Mouse (Mus musculus) lung, adult 2 months (tissue): ENCODE results near the gene Gm3435. TPM values are rescaled to one million over a fixed set of nuclear protein-coding genes. Genes with fewer than 3 reads are reported as not detected.
"Not testable (repeated sequence)": the region's sequence is repeated elsewhere in the genome, so short reads cannot be mapped to it uniquely, and the experiment has no call there.

Experiments
- DNase-seq: peaks from one replicate; pipeline ENCODE4 v3.0.0; 2022
- H3K4me1 ChIP-seq: fragments of 200-500 bp; 2 replicates; pipeline ENCODE4 v1.6.1; 2011; ENCODE audit warnings: low read length; ENCODE audit not compliant: control insufficient read depth, insufficient read depth
- H3K4me3 ChIP-seq: fragments of 200-500 bp; replicated peaks from 2 replicates; pipeline ENCODE3; 2011; ENCODE audit warnings: low read depth, mild to moderate bottlenecking, control low read depth, low read length; ENCODE audit errors: extremely low read depth
- CTCF ChIP-seq: fragments of 200-500 bp; IDR thresholded peaks from 2 replicates; pipeline ENCODE4 v1.5.1; 2011; ENCODE audit warnings: mild to moderate bottlenecking, low read length, control low read depth; ENCODE audit not compliant: insufficient read depth
- POLR2A ChIP-seq: fragments of 200-500 bp; IDR thresholded peaks from 2 replicates; pipeline ENCODE4 v1.6.1; 2011; ENCODE audit warnings: low read depth, mild to moderate bottlenecking, control low read depth, low read length, borderline replicate concordance; ENCODE audit errors: extremely low read depth
- WGBS: fragments of 180-500 bp; shearing (Covaris S2); methylation state at CpG from one replicate; pipeline ENCODE4 v1.1.7; 2018; 5-methylcytosine and 5-hydroxymethylcytosine counted together
- polyA plus RNA-seq: library from polyadenylated mRNA; depleted of rRNA; stranded (reverse); fragments of >200 nt; gene quantifications from 2 replicates; pipeline ENCODE4 v1.2.3, GENCODE M21; 2012; rRNA removed

The Gm3435 gene
- polyA plus RNA-seq = 0.53 and 3.1 TPM in 2 replicates

- no CpG with 5 or more reads among the region's 60 CpGs for WGBS
Measured at GRCm38 (mm10) chr17:15009706-15010413, at the start of gene Gm3435. TSS of gene Gm3435 (plus strand) at chr17:15010176.

GRCm38 (mm10) chr17:14960520-14960919, 49.5 kb upstream of the Gm3435 start:
- DNase-seq = peak; percentile 31

More at GRCm38 (mm10) chr17:15009706-15010413, at the start of gene Gm3435:
- H3K4me3 ChIP-seq, H3K4me1 ChIP-seq, DNase-seq: not testable (repeated sequence)

GRCm38 (mm10) chr17:14960951-14961556, 48.9 kb upstream of the Gm3435 start, which contains the start of gene Phf10:
TSS of gene Phf10 (minus strand) at chr17:14961273.
- H3K4me1 ChIP-seq = not testable (repeated sequence)
- DNase-seq = peak; percentile 60
- WGBS = 4% methylated on average over 56 of the region's 100 CpGs
- H3K4me3 ChIP-seq = peak within 1 kb of the TSS; percentile 84

More at GRCm38 (mm10) chr17:14960520-14960919, 49.5 kb upstream of the Gm3435 start:
- TF ChIP-seq POLR2A (no peak), CTCF (no peak)
- H3K4me3 ChIP-seq = peak overlapping the region; percentile 84
- H3K4me1 ChIP-seq = peaks cover 5% of the 10 kb centered on the region
- under 1% methylated on average over 21 of the region's 23 CpGs for WGBS

GRCm38 (mm10) chr17:14961557-14962154, 48.3 kb upstream of the Gm3435 start:
- DNase-seq, H3K4me3 ChIP-seq, H3K4me1 ChIP-seq: not testable (repeated sequence)
- WGBS = no CpG with 5 or more reads among the region's 44 CpGs

GRCm38 (mm10) chr17:14968373-14968913, 41.5 kb upstream of the Gm3435 start:
- not testable (repeated sequence) for H3K4me3 ChIP-seq, H3K4me1 ChIP-seq, DNase-seq
- WGBS = no CpG with 5 or more reads among the region's 6 CpGs

GRCm38 (mm10) chr17:14977718-14978361, 32.1 kb upstream of the Gm3435 start:
- H3K4me1 ChIP-seq, DNase-seq, H3K4me3 ChIP-seq: not testable (repeated sequence)
- WGBS = 0% methylated on average over 4 of the region's 7 CpGs

- not testable (repeated sequence) for H3K4me1 ChIP-seq, DNase-seq, H3K4me3 ChIP-seq
- no CpG with 5 or more reads among the region's 60 CpGs for WGBS
Measured at GRCm38 (mm10) chr17:14978362-14979038, 31.5 kb upstream of the Gm3435 start, which contains the start of the genes 9030025P20Rik and Gm3417. TSS of gene 9030025P20Rik (plus strand) at chr17:14978468. TSS of gene Gm3417 (minus strand) at chr17:14978790.

GRCm38 (mm10) chr17:14990116-14990702, 19.8 kb upstream of the Gm3435 start:
- 90% methylated on average over 4 of the region's 5 CpGs for WGBS
- not testable (repeated sequence) for H3K4me3 ChIP-seq, H3K4me1 ChIP-seq, DNase-seq

GRCm38 (mm10) chr17:14992522-14993138, 17.3 kb upstream of the Gm3435 start:
- no CpG with 5 or more reads among the region's 98 CpGs for WGBS
- DNase-seq, H3K4me3 ChIP-seq, H3K4me1 ChIP-seq: not testable (repeated sequence)

- H3K4me1 ChIP-seq, DNase-seq, H3K4me3 ChIP-seq: not testable (repeated sequence)
- no CpG with 5 or more reads among the region's 47 CpGs for WGBS
Measured at GRCm38 (mm10) chr17:14993139-14993832, 16.7 kb upstream of the Gm3435 start.

- not testable (repeated sequence) for H3K4me3 ChIP-seq, DNase-seq, H3K4me1 ChIP-seq
- no CpG with 5 or more reads among the region's 5 CpGs for WGBS
Measured at GRCm38 (mm10) chr17:14994140-14994539, 15.8 kb upstream of the Gm3435 start.

GRCm38 (mm10) chr17:15000047-15000446, 9.9 kb upstream of the Gm3435 start:
- WGBS = no CpG with 5 or more reads among the region's 4 CpGs
- not testable (repeated sequence) for DNase-seq, H3K4me3 ChIP-seq, H3K4me1 ChIP-seq

GRCm38 (mm10) chr17:15009088-15009487, 888 bp upstream of the Gm3435 start:
- not testable (repeated sequence) for H3K4me3 ChIP-seq, DNase-seq, H3K4me1 ChIP-seq
- no CpG with 5 or more reads among the region's 3 CpGs for WGBS
